Mouse (Mus musculus) liver, adult 2 months (tissue): ENCODE data around the gene Slc41a2.

ENCODE experiments used
- CTCF ChIP-seq: fragments of 200-500 bp; IDR thresholded peaks from 2 replicates; pipeline ENCODE4 v1.5.1; 2011; ENCODE audit warnings: low read depth, low read length, control low read depth
- POLR2A ChIP-seq: fragments of 200-500 bp; IDR thresholded peaks from 2 replicates; pipeline ENCODE4 v1.6.1; 2011; ENCODE audit warnings: low read length, control low read depth; ENCODE audit not compliant: insufficient read depth; ENCODE audit errors: extremely low read depth

GRCm38 (mm10) chr10:83313033-83313432 is 24.6 kb downstream of the Slc41a2 start:
- TF ChIP-seq POLR2A (no peak), CTCF (no peak)
